Mouse (Mus musculus) urinary bladder, postnatal 14 days (tissue): ENCODE results near the gene Slfn14.
"Not testable (repeated sequence)": the region's sequence is repeated elsewhere in the genome, so short reads cannot be mapped to it uniquely, and the experiment has no call there.

Source experiments
- DNase-seq: peaks from one replicate; pipeline ENCODE4 v3.0.0; 2021; ENCODE audit warnings: low spot score

Slfn14 gene

DNA sequence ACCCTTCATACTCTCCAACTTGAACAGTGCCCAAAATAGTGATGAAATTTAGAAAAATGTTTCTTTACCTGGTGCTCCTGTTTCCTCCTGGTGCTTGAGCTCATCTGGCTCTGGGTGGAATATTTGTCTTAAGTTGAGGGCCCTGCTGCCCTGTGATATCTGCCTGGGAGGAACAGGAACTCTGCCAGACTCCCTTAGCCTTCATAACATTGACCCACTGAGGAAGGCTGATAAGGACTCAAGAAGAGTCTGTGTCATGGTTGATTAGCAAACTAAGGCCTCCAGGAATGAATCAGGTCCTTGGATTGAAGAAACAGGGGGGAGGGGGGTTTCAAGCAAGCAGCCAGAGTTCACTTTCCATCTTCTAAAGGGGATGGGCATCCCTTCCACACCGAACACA, at the start of gene Slfn14:
TSS of gene Slfn14 (minus strand) at position 161 of the 400 bp plus-strand sequence.
- DNase-seq = no peak

DNA sequence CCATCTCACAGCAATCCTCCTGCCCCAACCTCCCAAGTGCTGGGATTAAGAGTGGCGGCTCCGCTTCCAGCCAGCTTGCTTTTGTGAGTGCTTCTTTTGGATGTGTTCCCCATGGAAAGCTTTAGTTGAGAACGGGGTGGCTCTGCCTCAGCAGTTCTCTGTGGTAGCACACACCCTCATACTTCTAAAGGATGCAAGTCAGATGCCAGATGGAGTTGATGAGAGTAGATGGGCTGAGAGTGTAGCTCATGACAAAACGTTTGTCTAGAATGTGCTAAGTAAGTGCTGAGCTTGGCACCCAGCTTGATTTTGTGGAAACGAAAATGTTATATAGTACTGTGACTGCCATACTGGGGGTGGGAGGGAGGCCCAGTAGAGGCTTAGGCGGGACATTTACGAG, 49.3 kb upstream of the Slfn14 start:
- DNase-seq = no peak

DNA sequence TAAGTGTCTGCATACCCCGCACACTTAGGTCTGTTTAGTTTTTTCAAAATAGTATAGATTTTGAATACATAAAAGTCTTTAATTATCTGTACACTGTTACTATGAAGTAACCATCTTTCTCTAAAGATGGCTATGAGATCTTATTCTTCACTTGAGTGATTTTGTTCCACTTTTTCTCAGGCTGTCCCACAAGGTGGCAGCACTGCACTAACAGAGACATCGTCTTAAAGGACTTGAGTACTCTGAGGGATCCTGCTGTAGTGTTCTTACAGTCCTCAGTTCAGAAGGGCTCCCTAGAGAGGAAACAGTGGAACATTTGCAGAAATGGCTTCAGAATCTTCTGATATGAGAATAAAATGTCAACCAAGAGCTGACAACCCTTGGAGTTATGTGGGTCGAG, 40.9 kb upstream of the Slfn14 start:
- DNase-seq = peak; percentile 51

DNA sequence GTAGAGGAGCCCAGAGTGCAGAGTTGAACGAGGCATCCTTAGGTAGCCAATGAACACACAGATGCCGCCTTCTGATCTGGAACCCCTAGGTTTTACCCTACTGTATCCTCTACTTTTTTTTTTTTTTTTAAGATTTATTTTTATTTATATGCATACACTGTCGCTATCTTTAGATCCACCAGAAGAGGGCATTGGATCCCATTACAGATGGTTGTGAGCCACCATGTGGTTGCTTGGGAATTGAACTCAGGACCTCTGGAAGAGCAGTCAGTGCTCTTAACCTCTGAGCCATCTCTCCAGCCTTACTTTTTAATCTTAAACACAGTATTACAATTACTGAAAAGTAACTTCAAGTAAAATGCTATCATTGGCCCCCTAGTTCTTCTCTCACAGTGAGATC, 40.2 kb upstream of the Slfn14 start:
- not testable (repeated sequence) for DNase-seq

DNA sequence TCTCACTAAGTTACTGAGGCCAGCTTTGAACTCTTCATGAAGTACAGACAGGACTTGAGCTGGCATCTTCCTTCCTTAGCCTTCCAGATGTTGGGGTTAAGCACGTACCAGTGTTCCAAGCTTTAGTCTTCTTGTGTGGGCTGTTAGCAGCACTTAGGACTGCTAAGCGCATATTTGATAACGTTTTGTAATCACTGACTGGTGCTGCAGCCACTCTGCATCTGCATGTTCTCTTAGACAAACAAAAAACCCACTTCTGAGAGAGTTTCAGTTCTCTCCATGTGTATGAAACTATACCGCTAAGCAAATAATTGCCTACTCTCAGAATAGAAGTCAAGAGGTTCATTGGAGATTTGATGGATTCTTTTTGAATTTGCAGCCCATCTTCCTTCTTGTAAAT, 32.5 kb upstream of the Slfn14 start:
- DNase-seq = no peak

DNA sequence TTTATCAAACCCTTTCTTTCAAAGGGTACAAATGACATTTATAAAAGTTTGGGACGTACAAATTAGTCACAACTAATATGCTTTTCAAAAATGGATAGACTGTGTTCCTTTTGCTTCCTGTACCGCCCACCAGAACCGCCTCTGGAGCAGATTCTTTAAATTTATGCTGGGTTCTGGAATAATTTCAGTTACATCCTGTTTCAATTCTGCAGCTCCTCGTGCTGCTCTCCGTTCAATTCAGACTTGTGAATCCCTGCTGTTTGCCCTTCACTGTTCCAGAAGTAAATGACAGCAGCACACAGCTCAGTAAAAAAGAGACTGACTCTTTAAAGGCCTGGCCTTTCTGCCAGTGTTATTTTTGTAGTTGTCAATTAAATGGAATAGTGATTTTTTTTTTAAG, 25.9 kb upstream of the Slfn14 start:
- DNase-seq = no peak

DNA sequence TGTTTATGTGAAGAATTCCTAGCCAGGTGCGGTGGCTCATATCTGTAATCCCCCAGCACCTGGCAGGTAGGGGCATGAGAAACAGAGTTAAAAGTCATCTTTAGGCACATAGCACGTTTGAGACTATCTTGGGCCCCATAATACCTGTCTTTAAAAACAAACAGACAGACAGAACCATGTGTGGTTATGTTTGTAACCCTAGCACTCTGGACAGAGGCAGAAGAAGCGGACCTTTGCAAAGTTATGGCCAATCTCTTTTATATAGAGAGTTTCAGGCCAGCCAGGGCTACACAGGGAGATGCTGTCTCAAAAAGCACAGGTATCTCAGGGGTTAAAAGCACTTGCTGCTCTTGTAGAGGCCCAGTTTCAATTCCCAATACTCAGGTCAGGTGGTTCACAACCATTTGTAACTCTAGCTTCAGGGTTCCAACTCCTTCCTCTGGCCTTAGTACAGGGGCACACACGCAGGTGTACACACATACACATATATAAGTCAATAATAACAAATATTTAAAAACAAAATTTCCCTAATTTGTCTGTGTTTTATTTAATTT, 20.3 kb upstream of the Slfn14 start:
- no peak for DNase-seq

DNA sequence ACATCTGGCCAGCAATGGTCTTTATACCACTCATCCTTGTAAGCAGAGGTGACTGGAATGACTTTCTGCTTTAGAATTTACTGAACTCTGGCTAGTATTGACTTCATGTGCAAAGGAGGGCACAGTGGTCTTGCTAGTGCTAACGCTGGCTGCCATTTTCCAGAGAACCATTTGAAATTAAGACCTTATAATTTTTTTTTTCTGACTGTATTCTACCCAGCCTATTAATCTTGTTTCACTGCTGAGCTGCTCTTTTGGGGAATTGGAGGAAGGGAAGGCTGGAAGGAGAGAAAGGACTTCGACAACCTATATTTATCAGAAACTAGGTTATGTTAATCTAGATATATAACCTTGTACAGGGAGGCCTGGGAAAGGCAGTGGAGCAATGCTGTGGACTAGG, 18.0 kb upstream of the Slfn14 start:
- no peak for DNase-seq

DNA sequence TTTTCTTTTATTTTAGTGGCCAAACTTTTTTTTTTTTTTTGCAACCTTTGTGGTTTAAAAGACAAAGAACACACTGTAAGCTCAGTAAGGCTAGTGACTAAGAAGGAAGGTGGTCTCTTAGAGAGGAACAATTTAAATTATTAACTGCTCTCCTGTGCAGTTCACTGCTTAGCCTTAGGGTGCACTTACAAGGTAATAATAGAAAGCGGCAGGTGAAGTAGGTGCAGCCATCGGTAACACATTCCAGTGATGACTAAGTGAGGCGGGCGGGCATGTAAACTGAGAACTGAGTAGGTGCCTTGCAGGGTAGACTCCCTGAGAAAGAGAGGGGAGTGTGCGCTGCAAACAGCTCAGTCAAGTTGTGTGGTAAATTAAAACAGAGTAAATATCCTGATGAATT, 17.2 kb upstream of the Slfn14 start:
- DNase-seq = peak; percentile 45

DNA sequence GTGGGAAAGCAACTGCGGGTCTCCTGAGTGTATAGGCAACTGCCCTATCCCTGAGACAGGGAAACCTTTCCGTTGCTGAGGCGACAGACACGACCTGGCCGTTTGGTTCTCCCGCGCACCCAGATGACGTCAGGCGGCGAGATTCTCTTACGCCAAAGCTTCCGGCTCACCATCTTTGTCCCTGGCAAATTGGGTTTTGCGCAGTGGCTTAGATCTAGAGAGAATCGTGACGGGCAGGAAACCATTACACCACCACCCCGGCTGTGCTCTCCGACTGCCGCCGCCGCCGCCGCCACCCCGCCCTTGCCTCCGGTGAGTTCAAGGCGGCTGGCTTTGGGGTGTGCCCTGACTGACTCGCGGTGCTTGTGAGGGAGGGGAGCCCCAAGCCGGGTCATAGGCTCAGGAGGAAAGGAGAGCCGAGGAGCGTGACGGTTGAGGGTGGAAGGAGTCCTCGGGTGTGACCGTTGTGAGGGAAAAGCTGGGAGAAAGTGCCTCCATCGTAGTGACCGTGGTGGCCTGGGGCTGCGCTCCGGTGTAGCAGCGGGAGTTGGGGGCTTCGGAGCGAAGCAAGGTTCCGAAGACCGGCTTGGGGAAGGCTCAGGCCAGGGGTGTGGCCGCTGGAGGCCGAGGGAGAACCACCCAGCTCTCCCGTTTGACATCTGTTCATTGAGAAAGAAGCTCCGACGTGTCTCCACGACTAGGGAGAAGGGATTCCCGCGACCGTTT, 16.2 kb upstream of the Slfn14 start, which contains the start of gene Pex12:
TSS of gene Pex12 (minus strand) at position 61 of the 726 bp plus-strand sequence.
- DNase-seq = peak; percentile 94

DNA sequence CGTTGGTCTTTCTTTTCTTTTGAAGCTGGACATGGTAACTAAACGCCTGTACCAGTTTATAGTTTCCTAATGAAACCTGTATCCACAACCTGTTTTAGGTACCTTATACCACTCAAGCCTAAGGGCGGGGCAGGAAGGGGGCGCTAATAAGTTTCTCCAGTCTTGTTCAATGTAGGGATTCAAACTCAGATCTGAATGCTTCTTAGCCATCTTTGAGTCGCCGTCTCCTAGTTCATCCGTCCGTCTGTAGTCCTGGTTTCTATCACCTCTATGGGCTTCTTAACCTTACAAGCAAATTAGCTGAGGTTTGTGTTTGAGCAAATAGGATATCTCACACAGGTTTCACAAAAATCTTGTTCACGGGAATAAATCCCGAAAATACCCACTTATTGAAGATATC, 15.6 kb upstream of the Slfn14 start:
- no peak for DNase-seq

DNA sequence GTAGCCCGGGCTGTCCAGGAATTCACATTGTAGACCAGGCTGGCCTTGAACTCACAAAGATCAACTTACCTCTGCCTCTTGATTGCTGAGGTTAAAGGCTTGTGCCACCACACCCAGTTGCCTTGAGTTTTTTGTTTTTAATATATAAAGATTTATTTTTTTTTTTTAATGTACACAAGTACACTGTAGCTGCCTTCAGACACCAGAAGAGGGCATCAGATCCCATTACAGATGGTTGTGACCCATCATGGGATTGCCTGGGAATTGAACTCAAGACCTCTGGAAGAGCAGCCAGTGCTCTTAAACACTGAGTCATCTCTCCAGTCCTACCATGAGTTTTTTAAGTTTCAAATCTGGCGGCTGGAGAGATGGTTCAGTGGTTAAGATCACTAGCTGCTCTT, 14.9 kb upstream of the Slfn14 start:
- no peak for DNase-seq

DNA sequence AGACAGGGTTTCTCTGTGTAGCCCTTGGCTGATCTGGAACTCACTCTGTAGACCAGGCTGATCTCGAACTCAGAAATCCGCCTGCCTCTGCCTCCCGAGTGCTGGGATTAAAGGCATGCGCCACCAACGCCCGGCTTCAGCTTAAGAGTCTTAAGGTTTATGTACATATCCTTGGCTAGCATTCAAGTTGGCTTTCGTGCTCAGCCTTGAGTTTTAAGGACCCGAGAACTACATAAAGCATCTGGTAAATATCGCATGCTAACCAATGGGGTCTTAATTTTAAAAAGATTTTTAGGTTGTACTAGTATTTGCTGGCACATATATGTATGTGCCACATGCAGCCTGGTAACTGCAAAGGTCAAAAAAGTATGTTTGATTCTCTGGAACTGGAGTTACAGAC, 13.2 kb upstream of the Slfn14 start:
- no peak for DNase-seq

DNA sequence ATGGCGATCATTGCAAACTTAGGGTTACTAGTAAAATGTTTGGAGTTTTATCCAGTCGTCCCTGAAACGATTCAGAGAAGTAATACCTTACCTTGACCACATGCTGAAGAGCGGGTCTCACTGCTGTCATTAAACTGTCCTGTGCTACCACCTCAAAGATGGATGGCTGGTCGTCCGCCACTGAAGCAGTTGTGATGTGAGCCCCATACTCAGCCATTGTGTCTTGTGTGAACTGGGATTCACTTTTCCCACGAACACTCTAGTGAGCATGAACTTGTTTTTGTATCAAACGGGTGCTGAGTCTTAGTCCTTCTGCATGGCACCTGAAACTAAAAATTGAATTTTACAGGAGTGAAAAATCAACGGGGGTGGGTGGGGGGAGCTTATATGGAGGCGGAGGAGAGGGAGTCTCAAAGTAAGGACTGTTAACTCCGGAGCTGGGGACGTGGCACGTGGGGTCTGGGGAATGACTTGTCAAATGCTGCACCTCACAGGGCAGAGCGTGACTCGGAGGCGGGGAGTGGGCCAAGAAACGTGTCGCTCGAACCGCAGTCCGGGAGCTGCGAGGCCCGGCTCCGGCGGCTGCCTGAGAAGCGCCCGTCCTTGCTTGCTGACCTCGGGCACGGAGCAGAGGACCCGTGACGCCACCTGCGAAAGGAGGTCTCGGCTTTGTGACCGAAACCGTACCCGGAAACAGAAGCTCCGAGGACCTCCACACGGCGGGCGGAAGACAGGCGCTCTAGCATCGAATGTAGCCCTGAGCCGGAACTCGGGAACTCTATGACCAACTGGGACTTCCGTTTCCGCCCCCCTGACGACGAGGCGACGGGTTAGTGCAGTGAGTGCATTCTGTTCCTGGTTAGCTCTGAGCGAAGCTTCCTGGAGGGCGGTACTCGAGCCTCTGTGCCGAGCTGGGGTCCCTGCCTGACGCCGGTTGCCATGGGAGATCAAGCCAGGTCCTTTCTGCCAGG, 12.0 kb upstream of the Slfn14 start, which contains the start of gene Ap2b1:
TSS of gene Ap2b1 (plus strand) at position 800 of the 971 bp plus-strand sequence.
- DNase-seq = peak; percentile 92

DNA sequence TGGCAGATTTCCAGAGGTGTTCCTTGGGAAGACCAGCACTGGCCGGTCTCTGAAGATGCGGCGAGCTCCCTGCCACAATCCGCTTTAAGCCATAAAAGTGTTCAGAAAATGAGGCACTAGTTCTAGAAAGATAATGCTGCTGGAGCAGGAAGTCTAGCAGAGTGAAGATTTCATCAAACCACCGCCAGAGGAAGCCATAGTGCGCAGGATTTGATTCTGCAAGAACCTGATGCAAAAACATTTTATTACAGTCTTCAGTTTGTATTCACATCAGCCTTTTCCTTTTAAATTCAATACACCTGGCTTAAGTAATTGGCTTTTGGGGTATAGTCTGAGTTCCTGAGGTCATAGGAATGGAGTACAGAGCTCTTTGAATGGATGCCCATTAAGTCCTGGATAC, 11.3 kb upstream of the Slfn14 start:
- no peak for DNase-seq

DNA sequence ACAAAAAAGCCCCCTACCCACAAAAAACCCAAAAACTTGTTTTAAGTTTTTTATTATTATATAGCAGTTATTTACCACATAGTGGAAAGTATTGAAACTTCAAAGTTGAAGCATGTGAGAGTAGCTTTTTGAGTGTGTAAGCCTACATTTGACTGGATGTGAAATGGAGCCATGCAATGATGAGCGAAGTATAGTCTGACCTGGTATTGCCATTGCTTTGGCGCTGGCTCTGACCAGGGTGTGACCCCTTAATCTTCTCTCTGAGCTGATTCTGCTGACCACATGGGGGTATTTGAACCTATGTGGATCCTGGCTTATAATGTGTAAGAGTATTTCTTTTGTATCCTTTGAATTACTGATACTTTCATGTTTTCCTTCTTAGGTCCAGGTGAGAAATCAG, 7.6 kb upstream of the Slfn14 start:
- DNase-seq = no peak

DNA sequence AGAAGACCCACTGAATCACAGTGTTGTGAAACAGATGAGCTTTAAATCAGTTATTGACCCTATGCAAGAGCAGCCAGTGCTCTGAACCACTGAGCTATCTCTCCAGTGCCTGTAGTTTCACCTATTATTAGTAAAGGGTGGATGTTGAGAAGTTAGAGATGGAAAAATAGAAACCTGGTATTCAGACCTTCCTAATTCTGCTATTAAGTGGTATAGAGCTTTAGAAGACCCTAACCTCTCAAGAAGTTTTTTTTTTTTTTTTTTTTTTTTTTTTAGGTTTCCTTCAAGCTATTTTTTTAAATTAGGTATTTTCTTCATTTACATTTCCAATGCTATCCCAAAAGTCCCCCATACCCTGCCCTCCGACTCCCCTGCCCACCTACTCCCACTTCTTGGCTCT, 6.7 kb upstream of the Slfn14 start:
- no peak for DNase-seq

DNA sequence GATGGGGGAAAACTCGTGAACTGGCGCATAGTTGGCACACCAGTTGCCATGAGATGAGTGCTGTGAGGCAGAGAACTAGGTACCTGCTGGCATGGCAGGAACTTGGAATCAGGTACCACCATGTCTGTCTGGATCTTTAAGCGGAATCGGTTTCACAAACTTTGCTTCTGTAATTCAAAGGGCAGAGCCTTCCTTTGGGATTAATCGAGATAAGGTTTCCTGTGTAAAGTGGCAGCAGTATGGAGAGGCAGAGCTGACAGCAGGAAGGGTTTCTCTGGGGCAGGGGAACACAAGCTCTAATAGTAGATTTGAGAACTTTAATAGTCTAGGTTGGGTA, 5.7 kb upstream of the Slfn14 start:
- DNase-seq = no peak

DNA sequence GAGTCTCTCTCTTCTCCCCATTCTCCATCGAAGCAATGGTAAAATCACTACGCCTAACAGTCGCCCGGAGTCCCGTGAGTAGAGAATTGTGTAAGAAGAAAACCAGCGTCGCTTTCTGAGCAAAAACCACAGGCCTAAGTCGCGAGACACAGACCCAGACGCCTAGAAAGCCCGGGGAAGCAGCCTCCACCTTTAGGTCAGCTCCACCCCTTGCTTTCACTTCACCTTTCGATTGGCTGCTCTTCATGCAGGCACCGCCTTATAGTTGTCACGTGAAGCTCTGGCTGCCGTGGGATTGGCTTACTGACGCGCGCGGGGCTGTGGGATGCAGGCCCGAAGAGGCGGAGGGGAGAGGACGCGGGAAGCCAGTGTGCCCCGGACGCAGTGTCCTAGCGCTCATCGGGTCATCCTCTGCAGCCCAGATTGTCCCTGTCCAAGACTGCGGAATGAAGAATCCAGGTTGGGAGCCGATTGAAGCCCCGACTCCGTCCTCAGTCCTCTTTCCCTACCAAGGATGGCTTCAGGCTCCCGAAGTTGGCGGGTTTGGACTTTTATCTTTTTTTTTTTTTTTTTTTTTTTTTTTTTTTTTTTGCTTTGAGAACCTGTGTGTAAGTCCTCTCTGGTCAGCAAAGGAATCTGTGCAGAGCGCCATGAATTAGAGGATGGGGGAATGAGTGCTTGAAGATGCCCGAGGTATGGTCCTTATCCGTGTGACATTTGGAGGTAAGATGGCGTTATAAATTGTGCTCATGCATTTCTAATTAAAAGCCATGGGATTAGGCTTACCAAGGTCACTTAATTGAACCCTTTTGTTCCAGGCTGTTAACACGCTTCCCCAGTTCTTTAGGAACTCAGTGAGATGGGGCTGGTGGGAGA, 5.1 kb upstream of the Slfn14 start:
- peak; percentile 94 for DNase-seq

DNA sequence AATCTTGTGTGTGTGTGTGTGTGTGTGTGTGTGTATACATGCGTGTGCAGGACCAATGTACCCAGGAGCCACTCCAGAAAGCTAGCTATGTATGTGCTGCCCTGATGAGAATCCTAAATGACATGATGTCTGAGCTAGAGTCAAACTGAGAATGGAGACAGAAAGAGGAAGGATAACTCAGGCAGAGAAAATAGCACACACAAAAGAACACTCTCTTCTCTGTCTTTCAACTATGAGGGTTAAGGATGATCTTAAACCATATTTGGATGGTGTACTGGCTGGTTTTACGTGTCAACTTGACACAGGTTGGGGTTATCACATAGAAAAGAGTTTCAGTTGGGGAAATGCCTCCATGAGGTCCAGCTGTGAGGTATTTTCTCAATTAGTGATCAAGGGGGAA, 3.1 kb upstream of the Slfn14 start:
- DNase-seq = no peak

DNA sequence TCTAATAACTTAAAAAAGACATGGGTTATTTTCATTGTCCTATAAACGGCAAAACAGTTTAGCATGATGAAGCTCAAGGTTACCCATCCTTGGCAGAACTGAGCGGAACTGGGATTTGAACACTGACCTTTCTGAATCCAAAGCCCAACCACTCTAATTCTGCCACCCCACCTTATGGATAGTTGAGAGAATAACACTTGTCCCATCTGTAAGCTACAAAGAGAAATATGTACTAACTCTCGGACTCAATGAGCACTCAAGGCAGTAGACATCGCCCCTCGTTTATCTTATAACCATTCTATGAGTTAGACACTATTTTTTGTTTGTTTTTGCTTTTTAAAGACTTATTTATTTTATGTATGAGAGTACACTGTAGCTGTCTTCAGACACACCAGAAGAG, 2.5 kb upstream of the Slfn14 start:
- DNase-seq = no peak

DNA sequence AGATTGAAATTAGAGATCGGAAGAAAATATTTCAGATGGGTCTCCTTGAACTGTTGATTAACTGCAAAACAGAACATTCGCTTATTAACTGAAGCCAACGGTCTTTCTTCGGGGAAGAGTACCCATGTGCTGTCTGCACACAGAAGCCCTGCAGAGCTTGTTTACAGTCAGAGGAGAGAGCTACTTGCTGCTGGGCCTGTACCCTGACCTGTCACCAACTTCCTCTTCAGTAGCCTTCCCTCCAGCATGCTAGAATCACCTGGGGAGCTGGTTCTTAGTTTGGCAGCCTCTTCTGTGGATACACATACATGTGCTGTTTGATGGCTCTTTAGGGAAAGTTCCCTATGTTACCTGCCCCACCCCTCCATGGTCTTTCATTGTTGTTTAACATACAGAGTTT, 899 bp downstream of the Slfn14 start:
- DNase-seq = no peak
